Mouse (Mus musculus) adrenal gland, postnatal 25 days (tissue): Measurements from ENCODE around the gene Sncb. TPM values are rescaled to one million over a fixed set of nuclear protein-coding genes. Genes with fewer than 3 reads are reported as not detected.

ENCODE experiments used
- DNase-seq: peaks from one replicate; pipeline ENCODE4 v3.0.0; 2021; ENCODE audit warnings: mixed read lengths
- total RNA-seq: library from RNA; stranded (reverse); gene quantifications from 2 replicates; pipeline ENCODE4 v1.2.3, GENCODE M21; 2021

Gene Sncb
- total RNA-seq, 1 experiment from 2014 or later, result 0.91 TPM

DNA sequence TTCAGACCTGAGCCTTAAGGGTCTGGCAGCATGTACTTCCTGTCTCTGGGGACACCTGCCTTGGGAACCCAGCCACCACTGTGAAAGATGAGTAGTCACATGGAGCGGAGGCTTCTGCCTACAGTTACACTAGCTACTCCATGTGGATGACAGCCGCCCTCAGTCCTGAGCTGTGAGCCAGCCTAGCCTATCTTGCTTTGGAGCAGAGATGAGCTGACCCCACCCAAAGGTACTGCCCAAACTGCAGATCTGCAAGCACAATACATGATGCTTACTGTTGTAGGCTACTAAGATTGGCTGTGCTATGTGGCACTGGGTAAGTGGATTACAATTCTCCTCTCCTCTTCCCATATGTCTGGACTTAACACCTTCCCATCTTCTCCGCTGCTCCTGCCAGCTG, 14.7 kb upstream of the Sncb start:
- no peak for DNase-seq

DNA sequence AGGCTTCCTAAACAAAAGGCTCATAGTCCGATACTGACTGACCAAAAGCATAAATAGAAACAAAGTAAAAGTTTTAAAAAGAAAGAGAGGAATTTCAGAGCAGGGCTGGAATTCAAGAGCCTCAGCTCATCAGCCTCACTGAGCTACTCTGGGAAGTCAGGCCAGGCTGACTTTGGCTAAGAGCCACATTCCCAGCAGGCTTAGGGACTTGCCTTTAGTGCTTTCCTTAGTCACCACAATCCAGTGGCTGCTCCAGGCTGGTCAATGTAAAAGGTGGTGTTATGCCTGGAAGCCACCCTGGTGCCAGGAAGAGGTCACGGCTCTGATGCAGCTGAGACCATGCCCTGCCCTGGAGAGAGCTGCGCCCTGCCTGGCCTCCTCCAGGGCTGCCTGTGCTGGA, 14.2 kb upstream of the Sncb start:
- peak; percentile 46 for DNase-seq

DNA sequence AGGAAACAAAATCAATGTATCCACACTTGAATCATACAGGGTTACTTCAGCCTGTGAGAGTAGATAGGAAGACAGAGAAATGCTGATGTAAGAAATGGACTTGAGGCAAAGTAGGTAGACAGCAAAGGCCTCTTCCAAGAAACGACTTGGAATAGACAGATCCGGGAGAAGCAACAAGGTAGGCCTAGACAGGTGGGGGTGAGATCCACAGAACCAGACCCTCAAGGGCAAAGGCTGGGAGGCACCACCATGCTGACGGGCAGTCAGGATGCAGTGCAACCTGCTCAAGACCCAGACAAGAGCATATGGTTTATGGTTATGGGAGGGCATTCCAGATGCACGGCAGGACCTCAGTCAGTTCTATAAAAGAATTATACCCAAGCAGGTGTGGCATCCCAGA, 617 bp upstream of the Sncb start:
- DNase-seq, result no peak

DNA sequence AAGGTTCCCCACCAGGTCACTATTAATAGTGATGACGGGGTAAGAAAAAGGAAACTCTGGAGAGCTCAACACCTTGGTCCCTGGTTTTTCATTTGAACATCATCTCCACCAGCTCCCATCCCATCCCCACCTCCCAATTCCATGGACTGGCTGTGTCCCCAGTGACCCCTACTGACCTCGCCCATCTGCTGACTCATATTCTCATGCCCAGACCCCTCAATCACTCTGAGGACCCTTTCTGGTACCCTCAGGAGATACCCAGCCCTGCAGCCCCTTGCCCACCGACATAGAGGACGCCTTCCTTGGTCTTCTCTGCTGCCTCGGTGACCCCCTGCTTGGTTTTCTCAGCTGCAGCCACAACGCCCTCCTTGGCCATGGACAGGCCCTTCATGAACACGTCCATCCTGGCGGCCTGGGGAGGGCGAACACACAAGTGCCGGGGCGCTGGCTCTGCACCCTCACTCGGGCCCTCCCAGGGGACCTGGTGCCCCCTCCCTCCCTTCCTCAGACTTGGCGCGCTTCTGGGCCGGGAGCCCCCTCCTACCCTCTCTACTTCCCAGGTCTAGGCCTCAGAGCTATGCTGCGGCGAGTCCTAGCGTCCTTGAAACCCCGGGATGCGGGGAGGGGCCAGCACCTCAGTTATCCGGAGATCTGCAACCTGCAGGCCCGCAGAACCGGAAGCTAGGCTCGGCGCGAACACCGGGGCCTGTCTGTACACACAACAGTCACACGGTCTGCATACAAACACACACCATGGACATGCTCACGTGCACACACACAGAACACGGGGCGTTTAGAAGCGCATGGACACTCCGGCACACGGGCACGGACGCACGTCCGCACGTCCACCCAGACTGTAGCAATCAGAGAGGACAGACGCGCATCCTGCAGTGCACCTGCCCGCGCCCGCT, 859 bp downstream of the Sncb start:
- no peak for DNase-seq

- DNase-seq, result no peak
These were observed 5.5 kb downstream of the Sncb start for GRCm38 (mm10) chr13:54760906-54761305.

- DNase-seq, result no peak
These were observed 6.1 kb downstream of the Sncb start for GRCm38 (mm10) chr13:54760164-54760795.

DNA sequence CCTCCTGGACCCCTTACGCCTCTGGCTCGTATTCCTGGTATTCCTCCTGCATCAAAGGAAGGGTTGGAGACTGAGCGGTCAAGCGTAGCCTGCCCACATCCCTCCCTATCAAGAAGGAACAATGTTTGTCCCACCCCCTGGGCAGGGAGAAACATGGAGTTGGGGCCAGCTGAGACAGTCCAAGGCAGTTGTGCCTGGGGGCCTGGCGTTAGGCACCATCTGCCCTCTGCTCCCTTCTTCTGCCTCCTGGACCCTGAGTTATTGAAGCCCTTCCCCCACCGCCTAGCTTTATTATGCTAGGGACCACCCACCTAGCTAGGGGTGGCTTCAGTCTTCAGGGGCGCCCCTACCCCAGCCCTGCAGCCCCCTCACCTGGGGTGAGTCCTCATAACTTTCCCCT, 6.9 kb downstream of the Sncb start:
- no peak for DNase-seq

GRCm38 (mm10) chr13:54758756-54759470, 7.5 kb downstream of the Sncb start:
- DNase-seq, result no peak

GRCm38 (mm10) chr13:54758045-54758755, 8.2 kb downstream of the Sncb start:
- peak; percentile 82 for DNase-seq

GRCm38 (mm10) chr13:54757093-54757830, 9.1 kb downstream of the Sncb start:
- DNase-seq, result no peak

- DNase-seq, result no peak
These were observed 10.2 kb downstream of the Sncb start for GRCm38 (mm10) chr13:54756156-54756712.

GRCm38 (mm10) chr13:54755201-54755830, 11.1 kb downstream of the Sncb start:
- DNase-seq, result no peak

- no peak for DNase-seq
These were observed 12.0 kb downstream of the Sncb start for GRCm38 (mm10) chr13:54754169-54755080.

GRCm38 (mm10) chr13:54753733-54754132, 12.7 kb downstream of the Sncb start:
- DNase-seq, result no peak

- DNase-seq, result no peak
These were observed 13.7 kb downstream of the Sncb start for GRCm38 (mm10) chr13:54752656-54753055.

GRCm38 (mm10) chr13:54750699-54751098, 15.7 kb downstream of the Sncb start:
- DNase-seq, result peak; percentile 48

GRCm38 (mm10) chr13:54749864-54750411, 16.5 kb downstream of the Sncb start, which contains the start of gene Gprin1:
TSS of gene Gprin1 (minus strand) at chr13:54749874.
- DNase-seq, result no peak

DNA sequence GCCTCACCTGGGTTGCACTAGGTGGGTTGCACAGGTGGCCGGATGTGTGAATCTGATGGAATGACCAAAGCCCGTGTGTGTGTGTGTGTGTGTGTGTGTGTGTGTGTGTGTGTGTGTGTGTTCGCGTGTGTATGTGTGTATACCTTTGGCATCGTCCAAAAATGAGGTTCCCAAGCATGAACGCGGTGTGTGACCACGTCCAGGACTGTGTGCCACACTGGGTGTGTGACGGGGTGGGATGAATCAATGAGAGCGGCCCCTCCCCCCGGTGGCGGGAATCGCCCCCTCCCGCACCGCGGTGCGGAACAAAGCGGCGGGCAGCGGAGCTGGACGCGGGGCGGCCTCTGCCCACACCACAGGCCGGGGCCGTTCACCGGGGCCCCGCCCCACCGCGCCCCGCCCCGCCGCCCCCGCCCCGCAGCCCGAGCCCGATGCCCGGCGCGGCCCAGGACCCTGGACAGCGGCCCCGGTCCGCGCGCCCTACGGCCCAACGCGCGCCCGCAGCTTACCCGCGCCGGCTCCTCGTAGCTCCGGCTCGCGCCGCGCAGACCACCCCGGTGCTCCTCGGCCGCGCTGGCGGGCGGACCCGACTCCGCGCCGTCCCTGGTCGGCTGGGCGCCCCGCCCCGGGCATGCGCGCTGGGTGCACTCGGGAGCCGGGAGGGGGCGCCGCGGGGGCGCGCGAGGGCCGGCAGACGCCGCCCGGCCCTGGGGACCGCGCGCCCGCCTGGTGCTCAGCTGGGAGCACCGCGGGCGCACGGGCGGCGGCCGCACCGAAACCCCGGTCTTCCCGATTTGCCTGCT, 17.1 kb downstream of the Sncb start:
- DNase-seq, result peak; percentile 51
